Mouse (Mus musculus) spleen, adult 2 months (tissue): ENCODE measurements at regions not wholly inside any gene's neighbourhood (a gene's known extent, or its start where the extent isn't known, plus 50 kb on each side); places are given as distances from the start of the nearest gene placed in this dataset.

Experiments used
- CTCF ChIP-seq: fragments of 200-500 bp; IDR thresholded peaks from 2 replicates; pipeline ENCODE4 v1.5.1; 2011; ENCODE audit warnings: mild to moderate bottlenecking, inconsistent platforms; ENCODE audit not compliant: insufficient read depth, insufficient read length, insufficient replicate concordance; ENCODE audit errors: extremely low read depth
- POLR2A ChIP-seq: fragments of 200-500 bp; IDR thresholded peaks from 2 replicates; pipeline ENCODE4 v1.6.1; 2011; ENCODE audit warnings: low read depth, low read length, inconsistent platforms

DNA sequence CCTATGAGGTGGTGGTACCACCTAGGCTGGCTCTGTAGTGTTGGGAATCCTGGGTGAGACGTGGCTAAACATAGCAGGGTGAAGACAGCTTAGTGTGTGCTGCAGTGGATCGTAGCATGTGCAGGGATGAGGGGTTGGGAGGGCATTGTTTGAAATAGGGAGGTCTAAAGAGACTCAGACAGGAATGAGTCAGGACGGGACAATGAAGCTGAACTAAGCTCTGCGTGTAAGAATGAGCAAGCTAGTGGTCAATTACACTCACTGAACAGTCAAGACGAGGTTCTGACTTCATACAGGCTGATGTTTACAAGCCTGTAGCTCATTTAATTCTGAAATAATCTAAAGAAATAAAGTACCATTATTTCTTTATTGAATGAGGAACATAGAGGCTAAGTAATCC is 85.5 kb upstream of the Sod3 start:
- TF ChIP-seq POLR2A (no peak), CTCF (no peak)
